Mouse (Mus musculus) lung, postnatal 0 days (tissue): ENCODE measurements at regions not wholly inside any gene's neighbourhood (a gene's known extent, or its start where the extent isn't known, plus 50 kb on each side); places are given as distances from the start of the nearest gene placed in this dataset.

Experiments used
- ATAC-seq: fragments of 200-750 bp; cut with Nextera tagmentation; 2 replicates; pipeline ENCODE4 v1.8.0; 2017; ENCODE audit warnings: moderate library complexity
- DNase-seq: peaks from one replicate; pipeline ENCODE4 v3.0.0-alpha.2; 2016; ENCODE audit warnings: low spot score
- H3K27ac ChIP-seq: fragments of 300-500 bp; sonication (generic); 2 replicates; pipeline ENCODE4 v1.5.1; 2014; ENCODE audit warnings: antibody characterized with exemption, mild to moderate bottlenecking, low read length, mixed read lengths
- H3K27me3 ChIP-seq: fragments of 300-500 bp; sonication (generic); replicated peaks from 2 replicates; pipeline ENCODE4 v1.6.1; 2014; ENCODE audit warnings: low read length, mixed read lengths; ENCODE audit not compliant: insufficient read depth
- H3K36me3 ChIP-seq: fragments of 300-500 bp; sonication (generic); 2 replicates; pipeline ENCODE4 v1.6.1; 2014; ENCODE audit warnings: low read length, mixed read lengths; ENCODE audit not compliant: insufficient read depth
- H3K4me1 ChIP-seq: fragments of 300-500 bp; sonication (generic); 2 replicates; pipeline ENCODE4 v1.6.1; 2014; ENCODE audit warnings: antibody characterized with exemption, low read depth, low read length, mixed read lengths; ENCODE audit not compliant: insufficient read depth
- H3K4me2 ChIP-seq: fragments of 300-500 bp; sonication (generic); replicated peaks from 2 replicates; pipeline ENCODE4 v1.6.1; 2014; ENCODE audit warnings: low read depth, mild to moderate bottlenecking, low read length, moderate library complexity, mixed read lengths
- H3K4me3 ChIP-seq: fragments of 300-500 bp; sonication (generic); 2 replicates; pipeline ENCODE4 v1.5.1; 2014; ENCODE audit warnings: low read depth, low read length
- H3K9ac ChIP-seq: fragments of 300-500 bp; sonication (generic); replicated peaks from 2 replicates; pipeline ENCODE4 v1.6.1; 2014; ENCODE audit warnings: low read depth, mild to moderate bottlenecking
- H3K9me3 ChIP-seq: fragments of 300-500 bp; sonication (generic); 2 replicates; pipeline ENCODE4 v1.6.1; 2016; ENCODE audit warnings: low read length, mixed read lengths
- CTCF ChIP-seq: IDR thresholded peaks from 2 replicates; pipeline ENCODE4 v1.5.1; 2016; ENCODE audit warnings: antibody characterized with exemption, mild to moderate bottlenecking
- EP300 ChIP-seq: IDR thresholded peaks from 2 replicates; pipeline ENCODE4 v1.6.1; 2016; ENCODE audit warnings: antibody characterized with exemption, mild to moderate bottlenecking, control low read depth
- WGBS: fragments of 180-500 bp; shearing (Covaris S2); extraction: QIAGEN DNeasy Blood & Tissue Kit; methylation state at CpG from one replicate; pipeline ENCODE4 v1.1.7; 2014; 5-methylcytosine and 5-hydroxymethylcytosine counted together

GRCm38 (mm10) chr19:36204965-36205718 lies 85.2 kb upstream of the Ankrd1 start:
- H3K9ac ChIP-seq, result no peak overlapping the region
- 92% methylated on average over 8 of the region's 8 CpGs for WGBS
- H3K27ac ChIP-seq, result no peak overlapping the region
- TF ChIP-seq CTCF (no peak), EP300 (no peak)
- H3K9me3 ChIP-seq, result no peaks in the 10 kb centered on the region
- no peak overlapping the region for H3K4me2 ChIP-seq
- no peaks in the 10 kb centered on the region for H3K27me3 ChIP-seq
- no peak for DNase-seq
- no peak overlapping the region for H3K4me3 ChIP-seq
- no peaks in the 10 kb centered on the region for H3K36me3 ChIP-seq
- H3K4me1 ChIP-seq, result no peaks in the 10 kb centered on the region
- no peak for ATAC-seq

GRCm38 (mm10) chr19:36207735-36208288 lies 87.9 kb upstream of the Ankrd1 start:
- H3K4me1 ChIP-seq, result no peaks in the 10 kb centered on the region
- H3K27ac ChIP-seq, result no peak overlapping the region
- no peak overlapping the region for H3K9ac ChIP-seq
- TF ChIP-seq CTCF (peak; percentile 16; the same call in 1 of the 2 replicates), EP300 (no peak)
- ATAC-seq, result peak; percentile 19; the same call in 1 of the 2 replicates
- H3K36me3 ChIP-seq, result no peaks in the 10 kb centered on the region
- peak; percentile 11 for DNase-seq
- 27% methylated on average over 7 of the region's 7 CpGs for WGBS
- 0 out of 2 replicates have a peak overlapping the region, but pooled peaks have one; percentile 1 for H3K4me2 ChIP-seq
- H3K9me3 ChIP-seq, result no peaks in the 10 kb centered on the region
- H3K4me3 ChIP-seq, result no peak overlapping the region
- H3K27me3 ChIP-seq, result no peaks in the 10 kb centered on the region

- Histone ChIP-seq H3K27ac (no peak overlapping the region), H3K9ac (no peak overlapping the region), H3K4me1 (no peaks in the 10 kb centered on the region), H3K4me2 (no peak overlapping the region), H3K27me3 (no peaks in the 10 kb centered on the region), H3K36me3 (no peaks in the 10 kb centered on the region), H3K9me3 (no peaks in the 10 kb centered on the region), H3K4me3 (no peak overlapping the region)
- DNase-seq (no peak), ATAC-seq (no peak)
- no peak for TF ChIP-seq EP300
- TF ChIP-seq CTCF, result no peak
- WGBS, result 47% methylated on average over 5 of the region's 5 CpGs
Observed at GRCm38 (mm10) chr19:36208419-36208818, 88.5 kb upstream of the Ankrd1 start.

- Histone ChIP-seq H3K9me3 (no peaks in the 10 kb centered on the region), H3K4me3 (no peak overlapping the region), H3K27ac (no peak overlapping the region), H3K9ac (no peak overlapping the region), H3K27me3 (no peaks in the 10 kb centered on the region), H3K36me3 (no peaks in the 10 kb centered on the region), H3K4me1 (no peaks in the 10 kb centered on the region; the same call in 1 of the 2 replicates), H3K4me2 (no peak overlapping the region)
- TF ChIP-seq EP300, result no peak
- TF ChIP-seq CTCF, result no peak
- WGBS, result 34% methylated on average over 8 of the region's 8 CpGs
- DNase-seq (no peak), ATAC-seq (no peak)
Observed at GRCm38 (mm10) chr19:36213461-36213860, 93.6 kb upstream of the Ankrd1 start.

- TF ChIP-seq EP300, result no peak
- TF ChIP-seq CTCF, result no peak
- H3K9me3 ChIP-seq, result no peaks in the 10 kb centered on the region
- no peaks in the 10 kb centered on the region for H3K36me3 ChIP-seq
- no peak overlapping the region for H3K9ac ChIP-seq
- no peaks in the 10 kb centered on the region for H3K27me3 ChIP-seq
- H3K4me2 ChIP-seq, result no peak overlapping the region; the same call in 1 of the 2 replicates
- 26% methylated on average over 7 of the region's 7 CpGs for WGBS
- DNase-seq (peak; percentile 64), ATAC-seq (peak; percentile 59)
- H3K4me3 ChIP-seq, result no peak overlapping the region
- H3K4me1 ChIP-seq, result no peaks in the 10 kb centered on the region; the same call in 1 of the 2 replicates
- no peak overlapping the region for H3K27ac ChIP-seq
Observed at GRCm38 (mm10) chr19:36214188-36214968, 94.5 kb upstream of the Ankrd1 start.

GRCm38 (mm10) chr19:36217177-36217576 lies 97.3 kb upstream of the Ankrd1 start:
- Histone ChIP-seq H3K9ac (no peak overlapping the region), H3K27me3 (no peaks in the 10 kb centered on the region), H3K4me3 (no peak overlapping the region), H3K4me2 (no peak overlapping the region), H3K27ac (no peak overlapping the region), H3K36me3 (no peaks in the 10 kb centered on the region), H3K9me3 (no peaks in the 10 kb centered on the region), H3K4me1 (no peaks in the 10 kb centered on the region; the same call in 1 of the 2 replicates)
- TF ChIP-seq EP300 (no peak), CTCF (no peak)
- DNase-seq (no peak), ATAC-seq (no peak)
- WGBS, result 57% methylated on average over 5 of the region's 5 CpGs
